Mouse (Mus musculus): ENCODE data around the gene Morn1. TPM values are rescaled to one million over a fixed set of nuclear protein-coding genes. Genes with fewer than 3 reads are reported as not detected.

Morn1 gene
- polyA plus RNA-seq, 1 experiment from 2014 or later = 1.8 TPM

DNA sequence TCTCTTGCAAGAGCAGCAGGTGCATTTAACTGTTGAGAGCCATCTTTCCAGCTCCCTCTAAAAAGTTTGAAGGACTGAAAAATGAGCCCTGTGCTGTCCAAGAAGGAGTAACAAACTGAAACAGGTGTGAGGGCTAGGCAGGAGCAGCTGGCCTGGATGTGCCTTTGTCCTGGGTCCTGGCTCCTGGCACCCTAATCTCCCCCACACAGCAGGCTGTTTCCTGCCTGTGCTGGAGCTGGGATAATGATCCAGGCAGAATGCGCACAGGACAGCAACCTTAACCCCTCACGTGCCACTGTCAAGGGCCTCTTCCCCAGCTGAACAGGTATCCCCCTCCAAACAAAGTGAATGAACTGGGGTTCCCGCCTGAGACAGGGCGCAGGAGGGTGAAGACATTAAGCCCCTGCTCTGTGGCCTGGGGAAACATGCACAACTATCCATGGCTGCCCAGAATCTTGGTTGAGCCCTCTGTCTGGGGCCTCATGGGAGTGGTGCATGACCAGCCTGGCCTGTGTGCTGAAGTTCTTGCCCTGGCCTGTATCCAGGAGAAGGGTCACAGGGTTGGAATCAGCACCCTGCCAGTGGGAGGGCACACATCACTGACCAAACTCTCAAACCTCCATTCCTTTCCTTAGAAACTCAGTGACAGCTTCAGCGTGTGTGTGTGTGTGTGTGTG lies 49.7 kb downstream of the Morn1 start:
- H3K27ac ChIP-seq (ENCODE audit: low read length) = peak overlapping the region; percentile 56

DNA sequence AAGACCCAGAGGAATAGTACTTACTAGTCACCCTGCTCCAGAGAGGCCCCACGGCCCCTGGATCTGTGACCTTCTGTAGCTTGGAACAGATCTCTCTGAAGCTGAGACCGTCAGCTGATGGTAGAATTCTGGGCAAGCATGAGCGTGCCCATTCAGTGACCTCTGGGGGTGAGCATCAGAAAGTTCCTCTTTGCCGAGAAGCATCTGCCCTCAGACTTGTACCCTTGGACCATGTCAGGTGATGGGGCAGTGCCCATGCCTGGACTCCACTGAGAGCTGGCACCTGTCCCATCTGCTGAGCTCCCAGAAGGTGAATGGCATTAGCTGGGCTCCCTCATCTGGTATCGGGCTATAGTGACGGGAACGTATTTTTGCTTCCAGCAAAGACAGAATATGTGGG lies 51.5 kb downstream of the Morn1 start:
- Histone ChIP-seq H3K27ac (ENCODE audit: low read length) (no peak overlapping the region), H3K4me1 (ENCODE audit: control insufficient read depth, insufficient read depth, low read length) (peaks cover 50% of the 10 kb centered on the region), H3K27me3 (ENCODE audit: control insufficient read depth, insufficient read depth, low read length) (no peaks in the 10 kb centered on the region), H3K9ac (ENCODE audit: low read length) (no peak overlapping the region), H3K4me3 (ENCODE audit: low read length) (no peak overlapping the region), H3K9me3 (replicated peaks; ENCODE audit: control insufficient read depth, low read length) (no peaks in the 10 kb centered on the region), H3K4me2 (ENCODE audit: low read depth, low read length) (no peak overlapping the region), H3K36me3 (ENCODE audit: control insufficient read depth, insufficient read depth) (no peaks in the 10 kb centered on the region)
- 73% methylated on average over 7 of the region's 7 CpGs for WGBS
- ATAC-seq (replicated peaks; ENCODE audit: extremely low read depth, insufficient read depth, low FRiP score) = no peak

More for the DNA sequence above, 49.7 kb downstream of the Morn1 start:
- ATAC-seq (replicated peaks; ENCODE audit: extremely low read depth, insufficient read depth, low FRiP score) = no peak
- Histone ChIP-seq H3K4me3 (ENCODE audit: low read length) (no peak overlapping the region), H3K9ac (ENCODE audit: low read length) (no peak overlapping the region), H3K9me3 (replicated peaks; ENCODE audit: control insufficient read depth, low read length) (no peaks in the 10 kb centered on the region), H3K36me3 (ENCODE audit: control insufficient read depth, insufficient read depth) (no peaks in the 10 kb centered on the region), H3K4me1 (ENCODE audit: control insufficient read depth, insufficient read depth, low read length) (peaks cover 57% of the 10 kb centered on the region), H3K4me2 (ENCODE audit: low read depth, low read length) (no peak overlapping the region), H3K27me3 (ENCODE audit: control insufficient read depth, insufficient read depth, low read length) (no peaks in the 10 kb centered on the region)
- 55% methylated on average over 5 of the region's 5 CpGs for WGBS

DNA sequence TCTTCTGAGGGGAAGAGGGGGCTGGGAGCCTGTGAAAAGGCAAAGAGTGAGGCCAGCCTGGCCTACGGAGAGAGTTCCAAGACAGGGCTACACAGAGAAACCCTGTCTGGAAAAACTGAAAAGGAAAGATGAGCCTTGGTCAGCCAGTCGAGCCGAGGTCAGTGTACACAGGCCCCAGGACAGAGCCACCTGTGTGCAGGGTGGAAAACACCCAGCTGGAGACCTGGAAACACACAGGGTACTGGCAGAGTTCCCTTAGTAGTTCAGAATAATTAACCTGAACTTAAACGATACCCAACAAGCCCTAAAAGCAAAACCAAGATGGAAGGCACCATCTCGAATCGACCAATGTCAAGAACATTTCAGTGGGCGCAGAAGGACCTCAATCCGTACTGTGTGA lies 52.1 kb downstream of the Morn1 start:
- Histone ChIP-seq H3K27me3 (ENCODE audit: control insufficient read depth, insufficient read depth, low read length) (no peaks in the 10 kb centered on the region), H3K4me3 (ENCODE audit: low read length) (no peak overlapping the region), H3K4me2 (ENCODE audit: low read depth, low read length) (no peak overlapping the region), H3K9me3 (replicated peaks; ENCODE audit: control insufficient read depth, low read length) (no peaks in the 10 kb centered on the region), H3K27ac (ENCODE audit: low read length) (no peak overlapping the region), H3K4me1 (ENCODE audit: control insufficient read depth, insufficient read depth, low read length) (peaks cover 48% of the 10 kb centered on the region), H3K36me3 (ENCODE audit: control insufficient read depth, insufficient read depth) (no peaks in the 10 kb centered on the region), H3K9ac (ENCODE audit: low read length) (no peak overlapping the region)
- ATAC-seq (replicated peaks; ENCODE audit: extremely low read depth, insufficient read depth, low FRiP score) = no peak
- WGBS = 84% methylated on average over 8 of the region's 8 CpGs

DNA sequence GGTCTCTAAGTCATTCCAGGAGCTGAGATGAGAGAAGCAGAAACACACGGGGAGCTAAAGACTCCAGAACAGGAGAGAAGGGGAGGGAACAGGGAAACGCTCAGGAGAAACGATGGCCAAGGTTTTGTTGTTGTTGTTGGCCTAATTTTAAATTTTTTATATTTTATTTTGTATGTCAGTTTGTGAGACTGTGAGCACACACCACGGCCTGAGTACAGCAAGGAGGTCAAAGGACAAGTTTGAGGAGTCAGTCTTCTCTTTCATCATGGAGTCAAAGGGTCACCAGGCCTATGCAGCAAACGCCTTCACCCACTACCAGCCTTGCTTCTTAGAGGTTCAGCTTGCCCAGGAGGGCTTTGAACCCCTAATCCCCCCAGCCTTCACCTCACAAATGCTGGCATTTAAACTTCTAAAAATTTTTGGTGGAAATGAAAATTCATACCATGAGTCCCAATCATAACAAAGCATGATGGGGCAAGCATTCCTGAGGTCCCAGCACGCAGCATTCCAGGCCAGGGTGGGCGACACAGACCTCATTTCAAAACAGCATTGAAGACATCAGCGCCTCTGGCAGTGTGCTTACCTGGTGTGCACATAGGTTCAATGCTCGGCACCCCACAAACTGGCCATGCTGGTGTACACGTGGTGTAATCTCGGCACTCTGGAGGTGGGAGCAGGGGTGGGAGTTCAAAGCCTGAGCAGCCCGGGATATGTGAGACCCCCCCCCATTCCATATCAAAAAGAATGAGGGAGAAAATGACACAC lies 53.1 kb downstream of the Morn1 start:
- Histone ChIP-seq H3K9me3 (replicated peaks; ENCODE audit: control insufficient read depth, low read length) (no peaks in the 10 kb centered on the region), H3K27ac (ENCODE audit: low read length) (no peak overlapping the region), H3K27me3 (ENCODE audit: control insufficient read depth, insufficient read depth, low read length) (no peaks in the 10 kb centered on the region), H3K4me2 (ENCODE audit: low read depth, low read length) (no peak overlapping the region), H3K9ac (ENCODE audit: low read length) (no peak overlapping the region), H3K36me3 (ENCODE audit: control insufficient read depth, insufficient read depth) (no peaks in the 10 kb centered on the region), H3K4me3 (ENCODE audit: low read length) (no peak overlapping the region), H3K4me1 (ENCODE audit: control insufficient read depth, insufficient read depth, low read length) (peaks cover 48% of the 10 kb centered on the region)
- WGBS = 77% methylated on average over 12 of the region's 12 CpGs
- ATAC-seq (replicated peaks; ENCODE audit: extremely low read depth, insufficient read depth, low FRiP score) = no peak

DNA sequence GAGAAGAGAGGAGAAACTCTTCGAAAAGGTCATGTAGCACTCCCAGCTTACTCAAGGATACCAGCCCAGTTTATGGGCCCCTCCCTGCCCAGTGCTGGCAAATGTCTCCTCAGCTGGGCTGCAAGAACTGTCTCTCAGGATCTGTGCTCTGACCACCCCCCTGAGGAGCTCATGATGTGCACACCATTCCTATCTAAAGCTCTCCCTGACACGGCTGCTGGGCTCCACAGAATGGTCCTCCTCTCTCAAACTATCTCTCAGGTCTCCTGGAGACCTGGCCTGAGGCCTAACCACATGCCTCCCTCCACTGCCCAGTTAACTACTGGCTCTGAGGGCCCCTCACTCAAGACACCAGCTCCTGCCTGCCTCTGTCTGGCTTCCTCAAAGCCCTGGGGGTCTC lies 53.8 kb downstream of the Morn1 start:
- Histone ChIP-seq H3K36me3 (ENCODE audit: control insufficient read depth, insufficient read depth) (no peaks in the 10 kb centered on the region), H3K27ac (ENCODE audit: low read length) (peak overlapping the region; percentile 26; the same call in 1 of the 2 replicates), H3K27me3 (ENCODE audit: control insufficient read depth, insufficient read depth, low read length) (no peaks in the 10 kb centered on the region), H3K4me2 (ENCODE audit: low read depth, low read length) (no peak overlapping the region), H3K4me1 (ENCODE audit: control insufficient read depth, insufficient read depth, low read length) (peaks cover 48% of the 10 kb centered on the region), H3K9ac (ENCODE audit: low read length) (no peak overlapping the region), H3K9me3 (replicated peaks; ENCODE audit: control insufficient read depth, low read length) (no peaks in the 10 kb centered on the region), H3K4me3 (ENCODE audit: low read length) (no peak overlapping the region)
- ATAC-seq (replicated peaks; ENCODE audit: extremely low read depth, insufficient read depth, low FRiP score) = no peak
- 55% methylated on average over 2 of the region's 2 CpGs for WGBS

DNA sequence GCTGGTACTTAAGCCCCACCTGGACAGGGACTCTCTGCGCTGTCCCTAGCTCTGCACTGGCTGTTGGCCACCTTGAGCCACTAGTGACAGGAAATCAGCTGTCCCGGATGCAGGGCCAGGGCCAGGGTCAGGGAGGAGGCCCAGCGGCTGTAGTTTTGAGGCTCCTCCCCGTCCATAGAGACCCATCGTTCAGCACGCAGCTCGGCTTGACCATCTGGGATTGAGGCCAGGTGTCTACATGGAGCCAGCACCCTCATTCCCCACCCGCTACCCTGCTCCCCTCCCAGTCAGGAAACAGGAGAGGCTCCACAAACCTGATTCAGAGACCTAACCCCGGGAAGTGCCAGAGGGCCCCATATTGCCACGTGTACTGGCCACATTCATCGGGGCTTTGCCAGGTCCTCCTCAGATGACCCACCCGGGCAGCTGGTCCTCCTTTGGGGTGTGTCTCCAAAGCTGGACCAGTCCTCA lies 54.5 kb downstream of the Morn1 start:
- Histone ChIP-seq H3K4me1 (ENCODE audit: control insufficient read depth, insufficient read depth, low read length) (peaks cover 41% of the 10 kb centered on the region), H3K27me3 (ENCODE audit: control insufficient read depth, insufficient read depth, low read length) (no peaks in the 10 kb centered on the region), H3K4me2 (ENCODE audit: low read depth, low read length) (no peak overlapping the region), H3K9me3 (replicated peaks; ENCODE audit: control insufficient read depth, low read length) (no peaks in the 10 kb centered on the region), H3K9ac (ENCODE audit: low read length) (no peak overlapping the region), H3K27ac (ENCODE audit: low read length) (peak overlapping the region; percentile 26; the same call in 1 of the 2 replicates), H3K4me3 (ENCODE audit: low read length) (no peak overlapping the region), H3K36me3 (ENCODE audit: control insufficient read depth, insufficient read depth) (no peaks in the 10 kb centered on the region)
- no peak for ATAC-seq (replicated peaks; ENCODE audit: extremely low read depth, insufficient read depth, low FRiP score)
- WGBS = 43% methylated on average over 12 of the region's 12 CpGs

DNA sequence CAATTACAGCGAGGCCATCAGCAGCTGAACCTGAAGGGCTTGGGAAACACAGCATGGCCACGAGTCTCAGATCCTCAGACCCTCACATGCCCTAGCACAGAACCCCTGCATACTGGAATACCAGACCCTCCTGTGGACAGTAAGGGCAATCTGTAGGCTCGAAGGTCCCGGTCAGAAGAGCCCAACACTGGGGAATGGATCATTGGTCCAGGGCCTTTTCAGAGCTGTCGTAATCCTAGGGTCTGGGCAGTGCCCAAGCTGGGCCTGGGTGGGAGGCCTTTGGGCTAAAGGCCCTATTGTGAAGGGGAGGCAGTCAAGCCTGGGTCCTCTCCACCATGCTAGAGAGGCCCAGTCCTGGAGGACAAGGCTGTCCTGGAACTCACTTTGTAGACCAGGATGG lies 56.5 kb downstream of the Morn1 start:
- no peak overlapping the region for H3K27ac ChIP-seq (ENCODE audit: low read length)

DNA sequence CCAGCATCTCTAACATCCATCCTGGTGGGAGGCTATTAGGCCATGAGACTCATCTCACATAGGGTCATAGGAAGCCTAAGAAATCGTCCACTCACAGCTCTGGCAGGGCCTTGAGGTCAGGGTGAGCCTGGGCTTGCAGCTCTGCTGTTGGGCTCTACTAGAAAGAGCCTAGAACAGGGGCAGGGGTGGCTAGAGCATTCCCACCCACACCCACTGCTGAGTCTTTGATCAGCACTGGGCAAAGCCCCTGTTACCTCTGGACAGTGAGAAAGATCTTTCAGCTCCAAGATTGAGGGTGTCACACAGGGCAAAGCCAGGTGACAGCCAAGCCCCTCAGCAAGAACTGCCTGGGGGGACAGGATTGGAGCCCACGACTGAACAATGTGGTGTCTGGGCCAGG lies 57.0 kb downstream of the Morn1 start:
- H3K27ac ChIP-seq (ENCODE audit: low read length) = peak overlapping the region; percentile 94
- H3K27me3 ChIP-seq (ENCODE audit: control insufficient read depth, insufficient read depth, low read length) = no peaks in the 10 kb centered on the region
- H3K9ac ChIP-seq (ENCODE audit: low read length) = peak overlapping the region; percentile 55
- H3K9me3 ChIP-seq (replicated peaks; ENCODE audit: control insufficient read depth, low read length) = no peaks in the 10 kb centered on the region
- no peak overlapping the region for H3K4me2 ChIP-seq (ENCODE audit: low read depth, low read length)
- no peak for ATAC-seq (replicated peaks; ENCODE audit: extremely low read depth, insufficient read depth, low FRiP score)
- H3K36me3 ChIP-seq (ENCODE audit: control insufficient read depth, insufficient read depth) = no peaks in the 10 kb centered on the region
- peaks cover 32% of the 10 kb centered on the region for H3K4me1 ChIP-seq (ENCODE audit: control insufficient read depth, insufficient read depth, low read length)
- no peak overlapping the region for H3K4me3 ChIP-seq (ENCODE audit: low read length)
- WGBS = 54% methylated on average over 2 of the region's 2 CpGs

More for the DNA sequence above, 56.5 kb downstream of the Morn1 start:
- H3K27me3 ChIP-seq (ENCODE audit: control insufficient read depth, insufficient read depth, low read length) = no peaks in the 10 kb centered on the region
- H3K4me1 ChIP-seq (ENCODE audit: control insufficient read depth, insufficient read depth, low read length) = peaks cover 33% of the 10 kb centered on the region
- H3K9me3 ChIP-seq (replicated peaks; ENCODE audit: control insufficient read depth, low read length) = no peaks in the 10 kb centered on the region
- H3K4me2 ChIP-seq (ENCODE audit: low read depth, low read length) = no peak overlapping the region
- H3K4me3 ChIP-seq (ENCODE audit: low read length) = no peak overlapping the region
- ATAC-seq (replicated peaks; ENCODE audit: extremely low read depth, insufficient read depth, low FRiP score) = no peak
- WGBS = 98% methylated on average over 5 of the region's 5 CpGs
- H3K9ac ChIP-seq (ENCODE audit: low read length) = no peak overlapping the region
- no peaks in the 10 kb centered on the region for H3K36me3 ChIP-seq (ENCODE audit: control insufficient read depth, insufficient read depth)

DNA sequence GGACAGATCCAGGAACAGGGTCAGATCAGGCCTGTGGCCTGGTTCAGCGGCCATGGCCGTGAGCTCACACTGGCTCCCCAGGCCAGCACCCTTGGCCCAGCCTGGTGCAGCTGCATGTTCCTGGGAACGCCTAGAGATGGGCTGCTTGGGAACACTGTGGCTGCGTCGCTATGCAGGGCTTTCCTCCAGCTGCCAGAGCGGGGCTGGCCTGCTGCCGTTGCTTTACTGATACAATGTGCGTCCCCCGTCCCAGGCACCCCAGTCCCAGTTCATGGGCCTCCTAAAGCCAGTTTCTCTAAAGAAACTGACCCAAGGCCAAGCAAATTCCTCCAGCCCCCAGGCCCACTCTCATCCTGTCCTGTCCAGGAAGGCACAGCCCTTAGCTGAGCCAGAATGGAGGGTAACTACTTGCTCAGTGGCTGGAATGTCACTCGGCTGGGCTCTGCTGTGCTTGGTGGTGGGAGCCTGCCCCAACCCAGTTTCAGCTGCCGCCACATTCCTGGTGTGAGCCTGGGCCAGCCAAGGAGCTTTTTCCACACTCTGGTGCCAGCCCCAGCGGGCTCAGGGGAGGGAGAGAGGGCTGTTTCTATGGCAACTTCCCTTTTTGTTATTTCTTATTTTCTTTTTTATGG lies 57.6 kb downstream of the Morn1 start:
- Histone ChIP-seq H3K27ac (ENCODE audit: low read length) (peak overlapping the region; percentile 94), H3K4me2 (ENCODE audit: low read depth, low read length) (no peak overlapping the region), H3K4me1 (ENCODE audit: control insufficient read depth, insufficient read depth, low read length) (peaks cover 32% of the 10 kb centered on the region), H3K4me3 (ENCODE audit: low read length) (no peak overlapping the region), H3K36me3 (ENCODE audit: control insufficient read depth, insufficient read depth) (no peaks in the 10 kb centered on the region), H3K9ac (ENCODE audit: low read length) (peak overlapping the region; percentile 55), H3K27me3 (ENCODE audit: control insufficient read depth, insufficient read depth, low read length) (no peaks in the 10 kb centered on the region), H3K9me3 (replicated peaks; ENCODE audit: control insufficient read depth, low read length) (no peaks in the 10 kb centered on the region)
- ATAC-seq (replicated peaks; ENCODE audit: extremely low read depth, insufficient read depth, low FRiP score) = peak; percentile 83
- 31% methylated on average over 12 of the region's 12 CpGs for WGBS

All from heart, embryonic 16.5 days (tissue).